Mouse (Mus musculus): ENCODE data around the gene Rab30.

DNA sequence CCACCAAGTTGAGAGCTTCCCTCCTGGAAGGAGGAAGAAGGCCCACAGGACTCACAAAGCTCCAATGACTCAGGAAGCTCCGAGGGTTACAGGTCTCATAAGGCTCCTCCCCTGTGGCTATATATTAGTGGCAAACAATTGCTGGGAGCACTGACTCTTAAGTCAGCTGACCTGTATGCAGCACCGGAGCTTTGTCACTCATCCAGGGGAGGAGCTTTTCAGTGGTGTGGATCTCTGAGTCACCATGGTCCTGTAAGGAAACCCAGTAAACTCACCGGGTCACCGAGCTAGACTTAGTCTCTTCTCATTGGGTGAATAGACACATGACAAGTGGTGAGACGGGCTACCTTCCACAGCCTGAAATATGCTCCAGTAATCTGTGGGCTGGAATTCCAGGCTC lies 42.6 kb upstream of the Rab30 start:
- no peak for TF ChIP-seq CTCF (IDR thresholded peaks at IDR 0.05; ENCODE audit: borderline replicate concordance, extremely low read depth, insufficient read depth, insufficient read length)
- TF ChIP-seq POLR2A (IDR thresholded peaks at IDR 0.05; ENCODE audit: borderline replicate concordance, extremely low read depth, insufficient read depth, insufficient read length, poor library complexity, severe bottlenecking), result no peak
